Mouse (Mus musculus): Measurements from ENCODE around the gene Polr2f. TPM values are rescaled to one million over a fixed set of nuclear protein-coding genes. Genes with fewer than 3 reads are reported as not detected.

The Polr2f gene
- 314 and 321 TPM in 2 replicates for polyA plus RNA-seq (2015; fragmentation: Nextera tagmentation; extraction: Ambion mirVana)

- no peak within 1 kb of the TSS for H3K27ac ChIP-seq
- H3K9me3 ChIP-seq (replicated peaks; ENCODE audit: low read length): no peaks in the 10 kb centered on the region
- under 1% methylated on average over 57 of the region's 57 CpGs for WGBS
These were observed at the start of gene Polr2f, which contains the start of gene 1700088E04Rik for GRCm38 (mm10) chr15:79140866-79141565. Gene Polr2f (plus strand): TSS chr15:79141009. Gene 1700088E04Rik (minus strand): TSS chr15:79141253.

GRCm38 (mm10) chr15:79092284-79092683, 48.5 kb upstream of the Polr2f start:
- no peak for TF ChIP-seq CTCF (IDR thresholded peaks at IDR 0.05; ENCODE audit: low read depth)
- ATAC-seq (replicated peaks; ENCODE audit: low FRiP score, low read depth): no peak
- peaks cover 68% of the 10 kb centered on the region for H3K36me3 ChIP-seq (ENCODE audit: insufficient read depth, low read length)
- no peak overlapping the region for H3K4me2 ChIP-seq (ENCODE audit: low read length)
- no peak overlapping the region for H3K27ac ChIP-seq
- H3K4me1 ChIP-seq (replicated peaks; ENCODE audit: insufficient read depth, low read length): peaks cover 11% of the 10 kb centered on the region; the same call in 1 of the 2 replicates
- no peak overlapping the region for H3K9ac ChIP-seq (ENCODE audit: low read depth, low read length)
- WGBS: 84% methylated on average over 6 of the region's 6 CpGs
- no peak overlapping the region for H3K4me3 ChIP-seq (replicated peaks; ENCODE audit: low read depth, low read length)
- DNase-seq (ENCODE audit: low spot score): no peak
- no peaks in the 10 kb centered on the region for H3K27me3 ChIP-seq (ENCODE audit: insufficient read depth, low read length)
- H3K9me3 ChIP-seq (replicated peaks; ENCODE audit: low read length): no peaks in the 10 kb centered on the region

More at GRCm38 (mm10) chr15:79140866-79141565, at the start of gene Polr2f, which contains the start of gene 1700088E04Rik:
- DNase-seq (ENCODE audit: low spot score): peak; percentile 96
- peaks cover 7% of the 10 kb centered on the region; the same call in 1 of the 2 replicates for H3K4me1 ChIP-seq (replicated peaks; ENCODE audit: insufficient read depth, low read length)
- peak; percentile 80 for ATAC-seq (replicated peaks; ENCODE audit: low FRiP score, low read depth)
- TF ChIP-seq CTCF (IDR thresholded peaks at IDR 0.05; ENCODE audit: low read depth): no peak
- peaks cover 14% of the 10 kb centered on the region for H3K36me3 ChIP-seq (ENCODE audit: insufficient read depth, low read length)
- H3K27me3 ChIP-seq (ENCODE audit: insufficient read depth, low read length): no peaks in the 10 kb centered on the region
- peak within 1 kb of the TSS; percentile 84 for H3K4me2 ChIP-seq (ENCODE audit: low read length)
- peak within 1 kb of the TSS; percentile 79 for H3K4me3 ChIP-seq (replicated peaks; ENCODE audit: low read depth, low read length)
- peak within 1 kb of the TSS; percentile 74 for H3K9ac ChIP-seq (ENCODE audit: low read depth, low read length)

- peaks cover 64% of the 10 kb centered on the region for H3K36me3 ChIP-seq (ENCODE audit: insufficient read depth, low read length)
- 55% methylated on average over 7 of the region's 7 CpGs for WGBS
- H3K27ac ChIP-seq: no peak overlapping the region
- H3K9me3 ChIP-seq (replicated peaks; ENCODE audit: low read length): no peaks in the 10 kb centered on the region
- peak; percentile 72 for TF ChIP-seq CTCF (IDR thresholded peaks at IDR 0.05; ENCODE audit: low read depth)
- no peak overlapping the region for H3K4me3 ChIP-seq (replicated peaks; ENCODE audit: low read depth, low read length)
- no peak overlapping the region for H3K9ac ChIP-seq (ENCODE audit: low read depth, low read length)
- peaks cover 20% of the 10 kb centered on the region; the same call in 1 of the 2 replicates for H3K4me1 ChIP-seq (replicated peaks; ENCODE audit: insufficient read depth, low read length)
- no peaks in the 10 kb centered on the region for H3K27me3 ChIP-seq (ENCODE audit: insufficient read depth, low read length)
- H3K4me2 ChIP-seq (ENCODE audit: low read length): no peak overlapping the region
- DNase-seq (ENCODE audit: low spot score) (peak; percentile 70), ATAC-seq (replicated peaks; ENCODE audit: low FRiP score, low read depth) (no peak)
These were observed 47.5 kb upstream of the Polr2f start for GRCm38 (mm10) chr15:79093083-79093839.

- no peak for TF ChIP-seq CTCF (IDR thresholded peaks at IDR 0.05; ENCODE audit: low read depth)
- H3K4me1 ChIP-seq (replicated peaks; ENCODE audit: insufficient read depth, low read length): peaks cover 24% of the 10 kb centered on the region; the same call in 1 of the 2 replicates
- no peak overlapping the region for H3K4me3 ChIP-seq (replicated peaks; ENCODE audit: low read depth, low read length)
- no peak overlapping the region for H3K4me2 ChIP-seq (ENCODE audit: low read length)
- no peaks in the 10 kb centered on the region for H3K9me3 ChIP-seq (replicated peaks; ENCODE audit: low read length)
- H3K27me3 ChIP-seq (ENCODE audit: insufficient read depth, low read length): no peaks in the 10 kb centered on the region
- ATAC-seq (replicated peaks; ENCODE audit: low FRiP score, low read depth): no peak
- no peak overlapping the region for H3K9ac ChIP-seq (ENCODE audit: low read depth, low read length)
- no peak for DNase-seq (ENCODE audit: low spot score)
- 87% methylated on average over 5 of the region's 5 CpGs for WGBS
- no peak overlapping the region for H3K27ac ChIP-seq
- peaks cover 45% of the 10 kb centered on the region for H3K36me3 ChIP-seq (ENCODE audit: insufficient read depth, low read length)
These were observed 45.3 kb upstream of the Polr2f start for GRCm38 (mm10) chr15:79095483-79095882.

GRCm38 (mm10) chr15:79096556-79096955, 44.3 kb upstream of the Polr2f start:
- Histone ChIP-seq H3K4me1 (replicated peaks; ENCODE audit: insufficient read depth, low read length) (peaks cover 27% of the 10 kb centered on the region; the same call in 1 of the 2 replicates), H3K4me2 (ENCODE audit: low read length) (no peak overlapping the region), H3K9me3 (replicated peaks; ENCODE audit: low read length) (no peaks in the 10 kb centered on the region), H3K9ac (ENCODE audit: low read depth, low read length) (0 out of 2 replicates have a peak overlapping the region, but pooled peaks have one; percentile 9), H3K4me3 (replicated peaks; ENCODE audit: low read depth, low read length) (no peak overlapping the region), H3K27me3 (ENCODE audit: insufficient read depth, low read length) (no peaks in the 10 kb centered on the region), H3K27ac (peak overlapping the region; percentile 72; the same call in 1 of the 2 replicates), H3K36me3 (ENCODE audit: insufficient read depth, low read length) (peaks cover 36% of the 10 kb centered on the region)
- ATAC-seq (replicated peaks; ENCODE audit: low FRiP score, low read depth) (no peak), DNase-seq (ENCODE audit: low spot score) (peak; percentile 20)
- WGBS: 39% methylated on average over 3 of the region's 3 CpGs
- no peak for TF ChIP-seq CTCF (IDR thresholded peaks at IDR 0.05; ENCODE audit: low read depth)

- no peak for ATAC-seq (replicated peaks; ENCODE audit: low FRiP score, low read depth)
- 9% methylated on average over 2 of the region's 2 CpGs for WGBS
- Histone ChIP-seq H3K9ac (ENCODE audit: low read depth, low read length) (no peak overlapping the region), H3K4me3 (replicated peaks; ENCODE audit: low read depth, low read length) (no peak overlapping the region), H3K36me3 (ENCODE audit: insufficient read depth, low read length) (peaks cover 31% of the 10 kb centered on the region), H3K4me1 (replicated peaks; ENCODE audit: insufficient read depth, low read length) (peaks cover 30% of the 10 kb centered on the region; the same call in 1 of the 2 replicates), H3K27me3 (ENCODE audit: insufficient read depth, low read length) (no peaks in the 10 kb centered on the region), H3K27ac (peak overlapping the region; percentile 72), H3K9me3 (replicated peaks; ENCODE audit: low read length) (no peaks in the 10 kb centered on the region), H3K4me2 (ENCODE audit: low read length) (peak overlapping the region; percentile 1; the same call in 1 of the 2 replicates)
- no peak for TF ChIP-seq CTCF (IDR thresholded peaks at IDR 0.05; ENCODE audit: low read depth)
- DNase-seq (ENCODE audit: low spot score): peak; percentile 65
These were observed 43.7 kb upstream of the Polr2f start for GRCm38 (mm10) chr15:79097135-79097534.
